Mouse (Mus musculus) C2C12 (cell line): ENCODE measurements around the gene Tmc6. TPM values are rescaled to one million over a fixed set of nuclear protein-coding genes. Genes with fewer than 3 reads are reported as not detected.

ENCODE experiments used
- H3K27me3 ChIP-seq: one replicate; pipeline ENCODE4 v1.6.1; 2011; ENCODE audit not compliant: control insufficient read depth, insufficient read depth, insufficient read length
- H3K36me3 ChIP-seq: one replicate; pipeline ENCODE4 v1.6.1; 2011; ENCODE audit not compliant: control insufficient read depth, insufficient read depth
- H3K4me3 ChIP-seq: one replicate; pipeline ENCODE4 v1.5.1; 2011; ENCODE audit warnings: mild to moderate bottlenecking, control low read depth; ENCODE audit not compliant: poor library complexity, insufficient read depth, severe bottlenecking
- H3K79me2 ChIP-seq: one replicate; pipeline ENCODE4 v1.6.1; 2011; ENCODE audit not compliant: control insufficient read depth, insufficient read depth
- H3K79me3 ChIP-seq: one replicate; pipeline ENCODE4 v1.6.1; 2011; ENCODE audit warnings: low read depth, control low read depth
- H3ac ChIP-seq: one replicate; pipeline ENCODE3; 2011; ENCODE audit warnings: low read depth; ENCODE audit not compliant: control insufficient read depth, insufficient read length
- CEBPB ChIP-seq: IDR thresholded peaks from one replicate; pipeline ENCODE4 v1.6.1; 2011; ENCODE audit warnings: low read depth, mild to moderate bottlenecking, control low read depth, moderate library complexity
- CTCF ChIP-seq: IDR thresholded peaks from one replicate; pipeline ENCODE4 v1.5.1; 2011; ENCODE audit not compliant: control insufficient read depth, insufficient read depth, insufficient read length
- FOSL1 ChIP-seq: IDR thresholded peaks from one replicate; pipeline ENCODE4 v1.8.0; 2011; ENCODE audit warnings: mild to moderate bottlenecking, low read length; ENCODE audit not compliant: poor library complexity, insufficient read depth, severe bottlenecking
- MAX ChIP-seq: IDR thresholded peaks from one replicate; pipeline ENCODE4 v1.6.1; 2011; ENCODE audit warnings: mild to moderate bottlenecking, control low read depth
- MYOD1 ChIP-seq: IDR thresholded peaks from one replicate; pipeline ENCODE4 v1.6.1; 2011; ENCODE audit warnings: low read depth; ENCODE audit not compliant: control insufficient read depth, insufficient read length
- MYOG ChIP-seq: IDR thresholded peaks from one replicate; pipeline ENCODE4 v1.6.1; 2011; ENCODE audit not compliant: control insufficient read depth, insufficient read length; ENCODE audit errors: extremely low read depth
- USF1 ChIP-seq: IDR thresholded peaks from one replicate; pipeline ENCODE4 v1.6.1; 2011; ENCODE audit warnings: low read depth, mild to moderate bottlenecking, control low read depth, moderate library complexity
- polyA plus RNA-seq: library from polyadenylated mRNA; unstranded; fragments of >200 nt; fragmentation: generic; extraction: Trizol; gene quantifications from one replicate; pipeline ENCODE4 v1.2.1, GENCODE M21; 2012; ENCODE audit warnings: missing spikeins

Tmc6 gene
- polyA plus RNA-seq, 1 experiment, result 23.2 TPM

DNA sequence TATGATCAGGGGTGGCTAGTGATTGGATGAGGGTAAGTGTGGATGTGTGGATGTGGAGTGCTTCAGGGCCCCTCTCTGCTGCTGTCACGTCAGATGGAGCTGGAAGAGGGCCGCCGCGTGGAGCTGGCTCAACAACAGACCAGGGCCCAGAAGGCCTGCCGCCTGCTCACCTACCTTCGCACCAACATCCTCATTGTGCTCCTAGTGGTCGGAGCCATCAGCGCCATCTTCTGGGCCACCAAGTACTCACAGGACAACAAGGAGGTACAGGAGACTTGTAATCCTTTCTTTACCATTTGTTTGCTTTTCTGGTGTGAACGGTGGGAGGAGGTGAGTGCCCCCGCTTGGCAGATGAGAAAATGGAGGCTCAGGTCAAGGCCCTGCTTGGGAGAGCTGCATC lies 4.3 kb upstream of the Tmc6 start:
- Histone ChIP-seq H3K27me3 (no peaks in the 10 kb centered on the region), H3K4me3 (no peak overlapping the region), H3K79me3 (no peaks in the 10 kb centered on the region), H3K79me2 (no peaks in the 10 kb centered on the region), H3K36me3 (no peaks in the 10 kb centered on the region), H3ac (no peak overlapping the region)
- TF ChIP-seq MAX, result no peak
- TF ChIP-seq CTCF, result peak; percentile 71

DNA sequence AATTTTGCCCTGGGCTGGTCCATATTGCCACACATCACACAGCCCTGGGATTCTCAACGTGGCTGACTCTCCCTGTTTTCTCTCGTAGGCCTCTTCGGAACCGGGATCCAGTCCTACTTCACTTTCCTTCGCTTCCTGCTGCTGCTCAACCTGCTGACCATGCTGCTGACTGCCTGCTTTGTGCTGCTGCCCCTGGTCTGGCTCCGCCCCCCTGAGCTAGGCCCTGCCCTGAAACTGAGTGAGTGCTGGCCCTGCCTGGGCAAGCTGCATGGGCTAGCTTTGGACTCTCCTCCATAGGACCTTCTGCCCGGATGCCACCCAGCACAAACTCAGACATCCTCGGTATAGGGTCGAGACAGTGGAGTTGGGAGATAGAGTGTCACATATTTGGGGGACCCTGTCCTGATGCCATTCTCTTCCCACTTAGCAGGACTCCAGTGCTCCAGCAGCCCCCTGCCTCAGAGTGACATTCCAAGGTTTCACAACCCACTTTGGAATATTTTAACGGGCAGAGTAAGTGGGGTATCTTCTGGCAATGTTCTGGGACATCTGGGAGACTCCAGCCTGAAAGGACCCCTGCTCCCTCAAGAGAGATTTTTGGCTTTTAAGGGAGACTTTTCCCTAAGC lies 1.8 kb upstream of the Tmc6 start:
- TF ChIP-seq MAX (no peak), USF1 (no peak), MYOD1 (no peak), CTCF (no peak), CEBPB (no peak), MYOG (no peak), FOSL1 (no peak)
- Histone ChIP-seq H3ac (no peak overlapping the region), H3K4me3 (no peak overlapping the region), H3K27me3 (no peaks in the 10 kb centered on the region), H3K79me2 (no peaks in the 10 kb centered on the region), H3K36me3 (no peaks in the 10 kb centered on the region), H3K79me3 (no peaks in the 10 kb centered on the region)

DNA sequence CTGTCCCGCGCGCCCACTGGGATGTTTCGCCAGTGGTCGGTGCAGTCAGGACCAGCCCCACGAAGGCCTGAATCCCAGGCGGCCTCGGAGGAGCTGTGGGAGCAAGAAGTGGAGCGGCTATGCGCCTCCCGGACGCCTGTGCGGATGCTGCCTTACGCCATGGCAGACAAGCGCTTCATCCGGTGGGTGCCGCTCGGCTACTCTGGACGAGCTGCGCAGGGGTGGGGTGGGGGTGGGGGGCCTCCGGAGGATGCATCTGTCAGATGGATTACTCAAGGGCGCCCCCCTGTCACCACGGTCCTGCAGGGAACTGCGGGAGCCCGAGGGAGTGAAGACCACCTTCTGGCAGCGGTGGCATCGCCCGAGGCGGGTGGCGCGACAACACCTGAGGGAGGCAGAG lies 1.1 kb upstream of the Tmc6 start:
- Histone ChIP-seq H3K4me3 (no peak overlapping the region), H3K27me3 (no peaks in the 10 kb centered on the region), H3K36me3 (no peaks in the 10 kb centered on the region), H3K79me3 (no peaks in the 10 kb centered on the region), H3K79me2 (no peaks in the 10 kb centered on the region), H3ac (no peak overlapping the region)
- TF ChIP-seq FOSL1 (no peak), CEBPB (no peak), MAX (no peak), USF1 (no peak), MYOD1 (no peak)

DNA sequence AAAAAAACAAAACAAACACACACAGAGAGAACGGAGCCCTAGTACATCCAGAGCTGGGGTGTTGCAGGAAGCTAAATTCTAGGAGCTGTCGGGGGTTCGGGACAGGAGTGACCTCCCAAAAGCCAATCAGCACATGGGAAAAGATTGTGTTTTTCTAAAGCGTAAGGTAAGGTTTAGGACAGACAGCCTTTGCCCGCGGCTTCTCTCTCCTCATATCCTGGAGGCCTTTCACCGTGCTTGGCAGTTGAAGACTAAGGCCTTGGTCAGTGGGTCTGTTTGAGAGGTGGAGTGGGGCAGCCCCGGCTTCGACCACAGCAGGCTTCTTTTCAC lies 672 bp upstream of the Tmc6 start:
- no peak for TF ChIP-seq MYOD1
- no peak for TF ChIP-seq USF1
- TF ChIP-seq MAX, result no peak
- no peak for TF ChIP-seq FOSL1
- no peak for TF ChIP-seq CTCF
- TF ChIP-seq CEBPB, result no peak
- TF ChIP-seq MYOG, result no peak
- H3ac ChIP-seq, result no peak overlapping the region
- H3K27me3 ChIP-seq, result no peaks in the 10 kb centered on the region
- H3K36me3 ChIP-seq, result no peaks in the 10 kb centered on the region
- no peak overlapping the region for H3K4me3 ChIP-seq
- no peaks in the 10 kb centered on the region for H3K79me2 ChIP-seq
- no peaks in the 10 kb centered on the region for H3K79me3 ChIP-seq

DNA sequence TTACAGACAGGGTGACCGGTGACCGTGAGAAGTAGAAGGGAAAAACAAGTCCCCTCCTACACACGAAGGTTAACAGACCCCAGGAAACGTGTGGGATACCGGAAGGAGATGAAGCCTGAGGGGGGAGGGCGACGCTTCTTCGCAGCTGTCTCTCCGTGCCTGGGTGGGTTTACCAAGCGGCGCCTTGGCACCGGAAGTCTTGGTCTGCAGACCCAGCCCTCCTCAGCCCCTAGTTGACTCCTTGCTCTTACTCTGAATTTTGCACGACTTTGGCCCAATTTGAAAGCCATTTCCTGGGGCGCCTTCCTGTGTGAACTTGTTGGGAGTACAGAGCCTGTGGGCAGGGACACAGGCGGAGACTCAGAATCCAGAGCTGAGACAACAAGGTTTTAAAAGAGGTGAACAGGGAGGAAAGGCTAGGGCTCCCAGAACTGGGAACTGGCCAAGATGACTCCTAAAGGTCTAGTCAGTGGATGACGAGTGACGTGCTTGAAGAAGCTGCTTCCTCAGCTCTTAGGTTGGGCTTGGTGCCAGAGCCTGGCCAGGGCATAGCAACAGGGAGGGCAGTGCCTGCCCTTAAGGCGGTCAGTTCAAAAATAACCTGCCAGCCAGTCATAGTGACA lies 688 bp downstream of the Tmc6 start:
- Histone ChIP-seq H3K4me3 (peak overlapping the region; percentile 23), H3ac (peak overlapping the region; percentile 23), H3K79me3 (no peaks in the 10 kb centered on the region), H3K27me3 (no peaks in the 10 kb centered on the region), H3K79me2 (no peaks in the 10 kb centered on the region), H3K36me3 (no peaks in the 10 kb centered on the region)
- TF ChIP-seq MYOD1 (peak; percentile 45), USF1 (no peak), CEBPB (no peak), MYOG (no peak), CTCF (no peak), MAX (no peak), FOSL1 (no peak)

DNA sequence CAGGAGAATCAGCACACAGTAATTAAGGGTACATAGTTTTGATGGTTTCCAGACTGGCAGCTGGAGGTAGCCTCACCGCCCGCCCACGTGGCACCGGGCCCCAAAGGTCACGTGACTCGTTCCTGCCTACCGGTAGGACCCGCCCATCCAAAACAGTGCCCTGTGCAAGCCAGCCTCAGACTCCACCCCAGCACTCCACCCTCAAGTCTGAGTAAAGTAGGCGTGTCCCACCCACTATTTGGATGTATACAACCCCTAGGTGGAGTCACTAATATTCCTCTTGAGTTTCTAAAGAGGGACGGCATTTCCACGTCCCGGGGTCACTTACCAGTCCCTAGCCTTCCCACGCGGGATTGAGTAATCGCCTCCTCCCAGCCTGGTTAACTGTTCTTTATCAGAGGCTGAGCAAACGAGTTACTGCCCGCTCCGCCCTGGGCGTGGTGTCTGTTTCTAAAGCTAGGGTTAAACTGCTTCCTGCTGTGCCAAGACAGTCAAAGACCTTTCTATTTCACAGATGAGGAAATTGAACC lies 1.4 kb downstream of the Tmc6 start:
- Histone ChIP-seq H3K79me2 (no peaks in the 10 kb centered on the region), H3ac (peak overlapping the region; percentile 64), H3K27me3 (no peaks in the 10 kb centered on the region), H3K79me3 (no peaks in the 10 kb centered on the region), H3K36me3 (no peaks in the 10 kb centered on the region), H3K4me3 (peak overlapping the region; percentile 42)
- TF ChIP-seq USF1, result peak; percentile 93
- TF ChIP-seq MYOD1, result peak; percentile 7
- TF ChIP-seq CTCF, result no peak
- TF ChIP-seq CEBPB, result peak; percentile 43
- peak; percentile 91 for TF ChIP-seq MAX
